Mouse (Mus musculus) erythroblast, embryonic 14.5 days (primary cell): Measurements from ENCODE around the gene Dctn2. TPM values are rescaled to one million over a fixed set of nuclear protein-coding genes. Genes with fewer than 3 reads are reported as not detected.

Source experiments
- H3K27me3 ChIP-seq: 2 replicates; pipeline ENCODE4 v1.6.1; 2012; ENCODE audit warnings: inconsistent platforms; ENCODE audit not compliant: control insufficient read depth
- H3K36me3 ChIP-seq: 2 replicates; pipeline ENCODE4 v1.6.1; 2012; ENCODE audit warnings: mild to moderate bottlenecking, inconsistent platforms; ENCODE audit not compliant: control insufficient read depth
- H3K4me1 ChIP-seq: 2 replicates; pipeline ENCODE4 v1.6.1; 2012; ENCODE audit warnings: inconsistent platforms; ENCODE audit not compliant: control insufficient read depth
- H3K4me3 ChIP-seq: replicated peaks from 2 replicates; pipeline ENCODE3; 2012; ENCODE audit warnings: moderate library complexity, mild to moderate bottlenecking, inconsistent platforms
- H3K9me3 ChIP-seq: 2 replicates; pipeline ENCODE4 v1.6.1; 2012; ENCODE audit warnings: low read length, inconsistent platforms, mixed read lengths; ENCODE audit not compliant: control insufficient read depth
- GATA1 ChIP-seq: IDR thresholded peaks from 2 replicates; pipeline ENCODE4 v1.6.1; 2012; ENCODE audit warnings: low read length, inconsistent platforms, mixed read lengths
- TAL1 ChIP-seq: IDR thresholded peaks from 3 replicates; pipeline ENCODE4 v1.6.1; 2012; ENCODE audit warnings: low read length, inconsistent platforms, mixed read lengths
- polyA plus RNA-seq: library from polyadenylated mRNA; stranded (reverse); fragments of >175 nt; gene quantifications from 2 replicates; pipeline ENCODE4 v1.2.3, GENCODE M21; 2012

Gene Dctn2
- polyA plus RNA-seq, 1 experiment: 15.3 TPM

DNA sequence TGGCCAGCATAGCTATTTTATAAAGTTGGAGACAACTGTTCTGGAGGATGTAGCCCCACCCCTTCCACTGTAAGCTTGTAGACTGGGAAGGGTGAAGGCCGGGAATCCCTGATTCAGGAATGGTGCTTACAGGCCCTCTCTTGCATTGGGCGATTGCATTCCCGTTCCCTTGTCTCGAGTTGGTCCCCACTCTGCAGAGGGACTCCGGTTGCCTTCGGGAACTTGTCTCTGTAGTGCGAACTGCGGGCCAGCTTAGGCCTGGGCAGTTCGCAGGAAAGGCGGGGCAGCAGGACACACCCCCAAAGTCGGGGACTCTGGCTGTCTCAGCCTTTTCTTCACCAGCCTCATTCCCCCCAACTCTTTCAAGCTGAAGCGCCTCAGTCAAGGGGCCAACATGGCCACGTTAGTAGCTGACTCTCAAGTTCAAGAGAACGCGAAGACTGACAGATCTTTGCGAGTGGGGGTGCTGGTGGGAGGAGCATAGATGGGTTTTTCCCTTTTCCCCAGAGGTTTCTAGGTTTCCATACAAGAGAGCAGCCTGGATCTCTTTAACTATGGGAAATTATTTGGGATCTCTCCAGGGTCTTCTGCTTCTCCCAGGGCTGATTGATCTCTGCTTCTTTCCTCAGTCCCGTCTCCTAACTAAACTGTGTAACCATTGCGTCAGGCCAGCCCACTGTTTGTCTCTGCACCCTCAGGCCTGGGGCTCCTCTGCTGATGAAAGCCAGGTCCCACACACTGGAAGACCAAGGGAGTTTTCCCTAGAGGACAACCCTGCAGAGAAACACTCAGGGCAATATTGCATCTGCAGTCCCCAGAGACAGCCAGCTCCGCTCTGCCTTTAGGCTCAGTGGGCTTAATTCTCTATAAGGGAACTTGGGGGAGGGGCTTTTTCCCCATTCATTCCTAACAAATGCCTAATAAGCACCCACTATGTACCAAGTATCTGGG, 25.0 kb downstream of the Dctn2 start:
- peaks cover 64% of the 10 kb centered on the region for H3K36me3 ChIP-seq
- no peaks in the 10 kb centered on the region; the same call in 1 of the 2 replicates for H3K27me3 ChIP-seq
- TF ChIP-seq GATA1 (no peak), TAL1 (no peak)
- peak overlapping the region; percentile 82 for H3K4me3 ChIP-seq
- H3K9me3 ChIP-seq: no peaks in the 10 kb centered on the region
- peaks cover 84% of the 10 kb centered on the region for H3K4me1 ChIP-seq

- Histone ChIP-seq H3K36me3 (peaks cover 64% of the 10 kb centered on the region), H3K4me1 (peaks cover 78% of the 10 kb centered on the region), H3K27me3 (no peaks in the 10 kb centered on the region; the same call in 1 of the 2 replicates), H3K4me3 (peak overlapping the region; percentile 82), H3K9me3 (no peaks in the 10 kb centered on the region)
- peak; percentile 74 for TF ChIP-seq GATA1
- TF ChIP-seq TAL1: peak; percentile 57
These were observed 25.9 kb downstream of the Dctn2 start for GRCm38 (mm10) chr10:127291881-127292638.

DNA sequence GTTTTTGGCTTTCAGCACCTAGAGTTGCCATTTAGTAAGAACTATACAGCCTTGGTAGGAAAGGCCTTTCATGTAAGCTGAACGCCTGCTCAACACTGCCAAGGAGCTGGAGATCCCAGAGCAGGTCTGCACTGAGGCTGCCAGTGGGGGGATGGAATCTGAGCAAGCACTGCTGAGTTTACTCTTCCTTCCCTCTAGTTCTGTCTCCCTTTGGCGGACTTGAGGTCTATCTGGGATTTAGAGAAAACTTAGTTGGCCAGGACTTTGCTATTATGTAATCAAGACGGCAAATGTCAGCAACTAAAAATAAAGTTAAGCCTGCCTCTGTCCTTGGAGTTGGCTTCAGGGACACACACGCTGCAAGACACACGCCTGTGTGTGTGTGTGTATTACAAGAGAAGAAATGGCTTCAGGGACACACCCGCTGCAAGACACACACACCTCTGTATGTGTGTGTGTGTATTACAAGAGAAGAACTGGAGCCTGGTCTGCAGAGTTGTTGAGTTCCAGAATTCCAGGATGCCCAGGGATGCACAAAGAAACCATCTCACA, 26.9 kb downstream of the Dctn2 start:
- H3K36me3 ChIP-seq: peaks cover 65% of the 10 kb centered on the region
- no peaks in the 10 kb centered on the region; the same call in 1 of the 2 replicates for H3K27me3 ChIP-seq
- TF ChIP-seq TAL1: no peak
- no peak for TF ChIP-seq GATA1
- H3K4me1 ChIP-seq: peaks cover 71% of the 10 kb centered on the region
- no peaks in the 10 kb centered on the region for H3K9me3 ChIP-seq
- H3K4me3 ChIP-seq: peak overlapping the region; percentile 82

DNA sequence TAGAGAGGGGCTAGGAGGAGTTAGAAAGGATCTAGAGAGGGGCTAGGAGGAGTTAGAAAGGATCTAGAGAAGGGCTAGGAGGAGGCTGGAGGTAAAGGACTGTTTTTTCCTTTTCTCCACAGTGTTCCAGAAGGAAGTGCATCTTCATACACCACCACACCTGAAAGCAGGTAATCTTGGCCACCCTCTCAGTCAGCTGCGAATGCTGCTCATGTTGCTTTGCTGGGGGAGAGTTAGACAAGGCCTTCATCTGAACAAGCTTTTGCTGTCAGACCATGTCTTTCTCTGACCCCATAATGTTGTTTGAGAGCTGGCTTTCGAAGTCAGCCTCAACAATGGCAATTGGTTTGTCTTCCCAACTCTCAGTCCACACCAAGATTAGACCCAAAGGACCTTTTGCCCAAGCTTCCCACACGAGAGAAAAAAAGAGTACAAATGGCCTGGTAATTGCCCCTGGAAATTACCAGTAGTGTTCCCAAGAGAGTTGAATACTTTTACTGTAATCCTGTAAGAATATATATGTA, 27.5 kb downstream of the Dctn2 start:
- Histone ChIP-seq H3K27me3 (no peaks in the 10 kb centered on the region; the same call in 1 of the 2 replicates), H3K4me3 (peak overlapping the region; percentile 19), H3K36me3 (peaks cover 71% of the 10 kb centered on the region), H3K4me1 (peaks cover 68% of the 10 kb centered on the region), H3K9me3 (no peaks in the 10 kb centered on the region)
- TF ChIP-seq TAL1: no peak
- TF ChIP-seq GATA1: no peak

DNA sequence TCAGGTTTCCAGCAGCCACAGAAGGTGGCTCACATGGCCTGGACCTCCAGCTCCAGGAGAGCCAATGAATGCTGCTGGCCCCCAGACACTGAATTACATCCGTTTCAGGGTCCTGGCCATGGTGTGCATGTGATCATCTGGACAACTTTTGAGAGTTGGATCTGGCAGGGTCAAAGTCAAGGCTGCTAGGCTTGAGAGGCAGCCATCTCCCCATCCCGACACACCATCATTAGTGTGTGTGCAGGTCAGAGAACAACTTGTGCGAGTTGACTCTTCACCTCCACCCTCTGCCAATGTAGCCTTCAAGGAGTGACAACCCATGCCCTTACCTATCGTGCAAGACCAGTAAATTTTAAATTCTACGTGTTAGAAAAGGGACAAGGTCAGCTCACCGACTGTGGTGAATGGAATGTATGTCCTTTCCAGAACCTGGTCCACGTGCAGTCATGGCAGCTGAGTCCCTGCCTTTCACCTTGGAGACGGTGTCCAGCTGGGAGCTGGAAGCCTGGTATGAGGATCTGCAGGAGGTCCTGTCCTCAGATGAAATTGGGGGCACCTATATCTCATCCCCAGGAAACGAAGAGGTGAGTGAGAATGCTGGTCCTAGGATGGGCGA, 28.8 kb downstream of the Dctn2 start:
- Histone ChIP-seq H3K9me3 (no peaks in the 10 kb centered on the region), H3K36me3 (peaks cover 85% of the 10 kb centered on the region), H3K4me1 (peaks cover 60% of the 10 kb centered on the region), H3K27me3 (no peaks in the 10 kb centered on the region; the same call in 1 of the 2 replicates), H3K4me3 (peak overlapping the region; percentile 13)
- TF ChIP-seq GATA1: no peak
- TF ChIP-seq TAL1: no peak

- no peak for TF ChIP-seq GATA1
- TF ChIP-seq TAL1: no peak
- Histone ChIP-seq H3K4me3 (no peak overlapping the region), H3K9me3 (no peaks in the 10 kb centered on the region), H3K4me1 (peaks cover 53% of the 10 kb centered on the region), H3K36me3 (peaks cover 97% of the 10 kb centered on the region), H3K27me3 (no peaks in the 10 kb centered on the region; the same call in 1 of the 2 replicates)
These were observed 30.0 kb downstream of the Dctn2 start for GRCm38 (mm10) chr10:127295986-127296794.

GRCm38 (mm10) chr10:127297015-127297871, 31.1 kb downstream of the Dctn2 start:
- TF ChIP-seq GATA1: no peak
- TF ChIP-seq TAL1: no peak
- peaks cover 2% of the 10 kb centered on the region; the same call in 1 of the 2 replicates for H3K9me3 ChIP-seq
- no peaks in the 10 kb centered on the region; the same call in 1 of the 2 replicates for H3K27me3 ChIP-seq
- peaks cover 44% of the 10 kb centered on the region for H3K4me1 ChIP-seq
- peaks cover 99% of the 10 kb centered on the region for H3K36me3 ChIP-seq
- H3K4me3 ChIP-seq: no peak overlapping the region
